Mouse (Mus musculus) myocyte (in vitro differentiated cells): ENCODE data around the gene Setd1a.

Experiments
- E2F4 ChIP-seq: IDR thresholded peaks from one replicate; pipeline ENCODE4 v1.6.1; 2011; ENCODE audit warnings: mild to moderate bottlenecking, control low read depth, moderate library complexity; ENCODE audit not compliant: insufficient read depth
- MAX ChIP-seq: IDR thresholded peaks from one replicate; pipeline ENCODE4 v1.6.1; 2011; ENCODE audit warnings: low read depth, mild to moderate bottlenecking, control low read depth
- POLR2A ChIP-seq: IDR thresholded peaks from one replicate; pipeline ENCODE4 v1.6.1; 2011; ENCODE audit warnings: low read depth, mild to moderate bottlenecking, control low read depth, moderate library complexity; ENCODE audit not compliant: insufficient read length
- SRF ChIP-seq: IDR thresholded peaks from one replicate; pipeline ENCODE4 v1.6.1; 2011; ENCODE audit warnings: low read depth; ENCODE audit not compliant: control insufficient read depth, insufficient read length
- TCF12 ChIP-seq: IDR thresholded peaks from one replicate; pipeline ENCODE4 v1.6.1; 2011; ENCODE audit warnings: mild to moderate bottlenecking, control low read depth; ENCODE audit not compliant: poor library complexity, insufficient read depth, severe bottlenecking
- TCF3 ChIP-seq: IDR thresholded peaks from one replicate; pipeline ENCODE4 v1.6.1; 2011; ENCODE audit warnings: low read depth, control low read depth; ENCODE audit not compliant: insufficient read length
- USF1 ChIP-seq: IDR thresholded peaks from one replicate; pipeline ENCODE4 v1.6.1; 2011; ENCODE audit warnings: low read depth, mild to moderate bottlenecking, control low read depth, moderate library complexity

DNA sequence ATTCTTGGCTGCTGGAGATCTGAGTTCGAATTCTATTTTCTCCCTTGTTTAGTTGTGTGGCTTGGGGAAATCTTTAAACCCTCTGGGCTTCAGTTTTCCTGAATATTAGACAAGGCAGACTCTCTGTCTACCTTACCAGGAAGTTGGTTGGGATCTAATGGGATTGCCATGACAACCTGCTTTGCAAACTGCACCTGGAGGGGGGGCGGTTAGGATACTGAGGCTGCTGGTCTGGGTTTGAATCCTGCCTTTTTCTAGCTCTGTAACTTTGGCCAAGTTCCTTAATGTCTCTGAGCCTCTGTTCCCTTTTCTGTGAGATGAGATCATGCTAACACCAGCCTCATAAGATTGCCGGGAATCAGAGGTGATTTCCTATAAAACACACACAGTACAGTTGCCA lies 46.0 kb downstream of the Setd1a start:
- TF ChIP-seq TCF3 (no peak), MAX (no peak), TCF12 (no peak), SRF (no peak), POLR2A (no peak), USF1 (no peak), E2F4 (no peak)
